Mouse (Mus musculus) kidney, adult 2 months (tissue): ENCODE data around the gene Olfr411. TPM values are rescaled to one million over a fixed set of nuclear protein-coding genes. Genes with fewer than 3 reads are reported as not detected.

ENCODE experiments used
- DNase-seq: peaks from one replicate; pipeline ENCODE4 v3.0.0; 2021
- H3K27ac ChIP-seq: fragments of 200-500 bp; 2 replicates; pipeline ENCODE4 v1.5.1; 2012; ENCODE audit warnings: low read depth, low read length, control low read depth, inconsistent platforms; ENCODE audit not compliant: insufficient read depth
- H3K27me3 ChIP-seq: fragments of 200-500 bp; replicated peaks from 2 replicates; pipeline ENCODE4 v1.6.1; 2012; ENCODE audit warnings: mild to moderate bottlenecking, moderate library complexity, low read length, inconsistent platforms; ENCODE audit not compliant: control insufficient read depth, insufficient read depth
- H3K36me3 ChIP-seq: fragments of 200-500 bp; 2 replicates; pipeline ENCODE4 v1.6.1; 2012; ENCODE audit warnings: mild to moderate bottlenecking, moderate library complexity, low read length, inconsistent platforms; ENCODE audit not compliant: control insufficient read depth, insufficient read depth
- H3K4me1 ChIP-seq: fragments of 200-500 bp; 2 replicates; pipeline ENCODE4 v1.6.1; 2011; ENCODE audit warnings: low read length; ENCODE audit not compliant: control insufficient read depth, insufficient read depth
- H3K4me3 ChIP-seq: fragments of 200-500 bp; 2 replicates; pipeline ENCODE4 v1.5.1; 2011; ENCODE audit warnings: mild to moderate bottlenecking, low read depth, low read length, control low read depth; ENCODE audit not compliant: insufficient read depth
- CTCF ChIP-seq: fragments of 200-500 bp; conservative IDR thresholded peaks from 2 replicates; pipeline ENCODE4 v1.5.1; 2011; ENCODE audit warnings: low read depth, mild to moderate bottlenecking, control low read depth, low read length, moderate library complexity, mixed read lengths; ENCODE audit not compliant: insufficient read depth, insufficient read length
- POLR2A ChIP-seq: fragments of 200-500 bp; IDR thresholded peaks from one replicate; pipeline ENCODE4 v1.6.1; 2011; ENCODE audit warnings: low read depth, low read length, control low read depth
- WGBS: fragments of 180-500 bp; shearing (Covaris S2); methylation state at CpG from one replicate; pipeline ENCODE4 v1.1.7; 2018; 5-methylcytosine and 5-hydroxymethylcytosine counted together
- polyA plus RNA-seq: library from polyadenylated mRNA; depleted of rRNA; stranded (reverse); fragments of >200 nt; gene quantifications from 2 replicates; pipeline ENCODE4 v1.2.3, GENCODE M21; 2012; rRNA removed

Olfr411 gene
- not detected in 2 replicates for polyA plus RNA-seq

GRCm38 (mm10) chr11:74352550-74352949 lies at the start of gene Olfr411:
Olfr411 (minus strand) TSS chr11:74352650.
- TF ChIP-seq CTCF (no peak), POLR2A (no peak)
- Histone ChIP-seq H3K36me3 (no peaks in the 10 kb centered on the region), H3K27me3 (no peaks in the 10 kb centered on the region; the same call in 1 of the 2 replicates), H3K27ac (no peak within 1 kb of the TSS), H3K4me1 (no peaks in the 10 kb centered on the region), H3K4me3 (no peak within 1 kb of the TSS)
- 93% methylated on average over 3 of the region's 3 CpGs for WGBS
- DNase-seq: no peak

- TF ChIP-seq CTCF: peak; percentile 55
- TF ChIP-seq POLR2A: no peak
- no peaks in the 10 kb centered on the region for H3K27me3 ChIP-seq
- H3K4me1 ChIP-seq: no peaks in the 10 kb centered on the region
- H3K36me3 ChIP-seq: no peaks in the 10 kb centered on the region
- no peak overlapping the region for H3K4me3 ChIP-seq
- DNase-seq: no peak
- no peak overlapping the region for H3K27ac ChIP-seq
- 55% methylated on average over 2 of the region's 2 CpGs for WGBS
Observed at GRCm38 (mm10) chr11:74402126-74402525, 49.7 kb upstream of the Olfr411 start.

GRCm38 (mm10) chr11:74395583-74395982 lies 43.1 kb upstream of the Olfr411 start:
- Histone ChIP-seq H3K27me3 (no peaks in the 10 kb centered on the region), H3K27ac (no peak overlapping the region), H3K36me3 (no peaks in the 10 kb centered on the region), H3K4me1 (no peaks in the 10 kb centered on the region), H3K4me3 (no peak overlapping the region)
- no peak for DNase-seq
- WGBS: 81% methylated on average over 18 of the region's 18 CpGs
- no peak for TF ChIP-seq CTCF
- TF ChIP-seq POLR2A: no peak

GRCm38 (mm10) chr11:74393489-74393888 lies 41.0 kb upstream of the Olfr411 start:
- TF ChIP-seq CTCF (no peak), POLR2A (no peak)
- no peaks in the 10 kb centered on the region for H3K36me3 ChIP-seq
- no peak overlapping the region for H3K27ac ChIP-seq
- no peaks in the 10 kb centered on the region for H3K4me1 ChIP-seq
- H3K27me3 ChIP-seq: no peaks in the 10 kb centered on the region
- no peak for DNase-seq
- no peak overlapping the region for H3K4me3 ChIP-seq
- WGBS: 90% methylated on average over 5 of the region's 5 CpGs

GRCm38 (mm10) chr11:74392903-74393302 lies 40.5 kb upstream of the Olfr411 start:
- TF ChIP-seq CTCF (no peak), POLR2A (no peak)
- DNase-seq: no peak
- H3K4me3 ChIP-seq: no peak overlapping the region
- no peaks in the 10 kb centered on the region for H3K27me3 ChIP-seq
- WGBS: 86% methylated on average over 6 of the region's 6 CpGs
- no peaks in the 10 kb centered on the region for H3K36me3 ChIP-seq
- no peak overlapping the region for H3K27ac ChIP-seq
- H3K4me1 ChIP-seq: no peaks in the 10 kb centered on the region

GRCm38 (mm10) chr11:74391899-74392298 lies 39.4 kb upstream of the Olfr411 start:
- TF ChIP-seq CTCF (no peak), POLR2A (no peak)
- Histone ChIP-seq H3K27me3 (no peaks in the 10 kb centered on the region), H3K4me3 (no peak overlapping the region), H3K4me1 (no peaks in the 10 kb centered on the region), H3K27ac (no peak overlapping the region), H3K36me3 (no peaks in the 10 kb centered on the region)
- no peak for DNase-seq
- 87% methylated on average over 11 of the region's 11 CpGs for WGBS

- 0 out of 2 replicates have a peak overlapping the region, but pooled peaks have one; percentile 8 for H3K27ac ChIP-seq
- WGBS: 66% methylated on average over 5 of the region's 5 CpGs
Observed at GRCm38 (mm10) chr11:74387203-74387602, 34.8 kb upstream of the Olfr411 start.

GRCm38 (mm10) chr11:74385674-74386073 lies 33.2 kb upstream of the Olfr411 start:
- Histone ChIP-seq H3K27ac (peak overlapping the region; percentile 75), H3K4me3 (no peak overlapping the region), H3K4me1 (0 out of 2 replicates have a peak, but pooled peaks cover 5% of the 10 kb centered on the region), H3K36me3 (no peaks in the 10 kb centered on the region), H3K27me3 (no peaks in the 10 kb centered on the region)
- TF ChIP-seq CTCF (no peak), POLR2A (no peak)
- peak; percentile 64 for DNase-seq
- WGBS: 51% methylated on average over 9 of the region's 9 CpGs

More at GRCm38 (mm10) chr11:74387203-74387602, 34.8 kb upstream of the Olfr411 start:
- no peak for TF ChIP-seq POLR2A
- Histone ChIP-seq H3K36me3 (no peaks in the 10 kb centered on the region), H3K4me3 (no peak overlapping the region), H3K27me3 (no peaks in the 10 kb centered on the region), H3K4me1 (0 out of 2 replicates have a peak, but pooled peaks cover 5% of the 10 kb centered on the region)
- DNase-seq: no peak
